25 mouse cellular contexts compared by ENCODE assay signal in the genomic region with DNA sequence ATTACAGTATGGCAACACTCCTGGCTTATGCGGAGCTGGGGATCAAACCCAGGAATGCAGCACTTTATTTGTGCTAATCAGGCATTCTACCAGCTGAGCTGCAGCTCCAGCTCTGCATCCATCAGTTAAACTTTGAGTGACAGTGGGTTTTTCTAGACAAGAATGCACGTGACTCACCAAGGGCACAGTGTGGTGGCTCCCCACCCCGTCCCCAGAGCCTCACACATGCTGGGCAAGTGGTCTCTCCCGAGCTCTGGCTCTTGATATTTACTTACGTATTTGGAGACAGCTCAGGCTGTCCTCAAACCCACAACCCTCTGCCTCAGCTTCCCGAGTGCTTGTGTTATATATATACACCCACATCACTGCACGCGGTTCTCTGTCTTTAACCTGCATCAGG.
DNase-seq lines count a peak whose midpoint lies in the region; ATAC-seq and TF ChIP-seq lines count a peak whose summit lies in the region.
"Had no signal": no experiment of that assay in that cellular context is flagged by ENCODE, and none has a peak within 500 bp of the region (broad histone marks: within the 10 kb centered on the region; RNA-seq: fewer than 3 reads in every experiment).

No protein-coding gene starts in this region.

- TF ChIP-seq EP300 in heart, postnatal 0 days (IDR thresholded peaks at IDR 0.05; ENCODE audit: low read depth), result no peak
- no peak for TF ChIP-seq EP300 in stomach, postnatal 0 days (optimal IDR thresholded peaks at IDR 0.05)

- no peak for TF ChIP-seq CTCF in heart, postnatal 0 days (IDR thresholded peaks at IDR 0.05; ENCODE audit: low read depth)
- TF ChIP-seq CTCF in stomach, postnatal 0 days (IDR thresholded peaks at IDR 0.05; ENCODE audit: low read depth), result no peak
- TF ChIP-seq CTCF in olfactory bulb, adult 2 months (IDR thresholded peaks at IDR 0.05; ENCODE audit: insufficient read depth, low read depth, low read length), result no peak

- H3K36me3 ChIP-seq in embryonic facial prominence, embryonic 14.5 days (ENCODE audit: control insufficient read depth, insufficient read depth, low read length), result no peaks in the 10 kb centered on the region
- H3K36me3 ChIP-seq in embryonic facial prominence, embryonic 10.5 days (replicated peaks), result no peaks in the 10 kb centered on the region
- no peaks in the 10 kb centered on the region for H3K36me3 ChIP-seq in heart, postnatal 0 days (replicated peaks; ENCODE audit: control insufficient read depth, insufficient read depth, low read length)
- H3K36me3 ChIP-seq in heart, embryonic 10.5 days, result no peaks in the 10 kb centered on the region
- no peaks in the 10 kb centered on the region for H3K36me3 ChIP-seq in stomach, embryonic 16.5 days (ENCODE audit: control insufficient read depth, insufficient read depth, low read length)
- no peaks in the 10 kb centered on the region for H3K36me3 ChIP-seq in stomach, postnatal 0 days (ENCODE audit: control insufficient read depth, insufficient read depth, low read length)
- H3K36me3 ChIP-seq in forebrain, embryonic 11.5 days (ENCODE audit: control insufficient read depth, insufficient read depth, low read length), result no peaks in the 10 kb centered on the region
- H3K36me3 ChIP-seq: embryonic facial prominence, embryonic 12.5 days; forebrain, embryonic 15.5 days; hindbrain, embryonic 13.5 days; limb, embryonic 10.5 days; liver, embryonic 15.5 days; midbrain, embryonic 13.5 days had no signal

- ATAC-seq in embryonic facial prominence, embryonic 14.5 days (ENCODE audit: low read depth), result no peak
- no peak for ATAC-seq in heart, postnatal 0 days (ENCODE audit: insufficient read depth, low read depth)
- no peak for ATAC-seq in stomach, embryonic 16.5 days (ENCODE audit: insufficient read depth, low FRiP score)
- no peak for ATAC-seq in stomach, postnatal 0 days (ENCODE audit: low FRiP score, low TSS enrichment)
- ATAC-seq in forebrain, embryonic 11.5 days (replicated peaks; ENCODE audit: low FRiP score), result no peak
- ATAC-seq: inflammation-experienced regulatory T-cells, adult 6 months; midbrain, embryonic 13.5 days had no signal

- H3K9me3 ChIP-seq in embryonic facial prominence, embryonic 14.5 days (ENCODE audit: control insufficient read depth, low read length), result no peaks in the 10 kb centered on the region
- H3K9me3 ChIP-seq in embryonic facial prominence, embryonic 10.5 days, result no peaks in the 10 kb centered on the region
- no peaks in the 10 kb centered on the region for H3K9me3 ChIP-seq in heart, postnatal 0 days (replicated peaks; ENCODE audit: control insufficient read depth, low read length)
- H3K9me3 ChIP-seq in heart, embryonic 10.5 days, result no peaks in the 10 kb centered on the region
- no peaks in the 10 kb centered on the region for H3K9me3 ChIP-seq in stomach, embryonic 16.5 days (replicated peaks; ENCODE audit: control insufficient read depth, low read length)
- H3K9me3 ChIP-seq in stomach, postnatal 0 days (ENCODE audit: control insufficient read depth, low read length), result no peaks in the 10 kb centered on the region
- no peaks in the 10 kb centered on the region for H3K9me3 ChIP-seq in forebrain, embryonic 11.5 days (ENCODE audit: control insufficient read depth, low read length)
- H3K9me3 ChIP-seq: embryonic facial prominence, embryonic 12.5 days; forebrain, embryonic 15.5 days; hindbrain, embryonic 13.5 days; limb, embryonic 10.5 days; liver, embryonic 15.5 days; midbrain, embryonic 13.5 days had no signal

- H3K4me1 ChIP-seq in embryonic facial prominence, embryonic 14.5 days (ENCODE audit: control insufficient read depth, insufficient read depth, low read length), result peaks cover 13% of the 10 kb centered on the region; the same call in 1 of the 2 replicates
- H3K4me1 ChIP-seq in embryonic facial prominence, embryonic 10.5 days, result peaks cover 16% of the 10 kb centered on the region
- H3K4me1 ChIP-seq in heart, postnatal 0 days (ENCODE audit: control insufficient read depth, insufficient read depth), result peaks cover 13% of the 10 kb centered on the region
- peaks cover 18% of the 10 kb centered on the region for H3K4me1 ChIP-seq in heart, embryonic 10.5 days
- H3K4me1 ChIP-seq in stomach, embryonic 16.5 days (ENCODE audit: control insufficient read depth, insufficient read depth, low read length), result peaks cover 9% of the 10 kb centered on the region; the same call in 1 of the 2 replicates
- peaks cover 9% of the 10 kb centered on the region; the same call in 1 of the 2 replicates for H3K4me1 ChIP-seq in stomach, postnatal 0 days (replicated peaks; ENCODE audit: control insufficient read depth, insufficient read depth)
- peaks cover 48% of the 10 kb centered on the region for H3K4me1 ChIP-seq in olfactory bulb, adult 2 months (ENCODE audit: control insufficient read depth, insufficient read depth, low read length)
- no peaks in the 10 kb centered on the region for H3K4me1 ChIP-seq in forebrain, embryonic 11.5 days (replicated peaks; ENCODE audit: control insufficient read depth, insufficient read depth, low read length)
- H3K4me1 ChIP-seq: liver, embryonic 15.5 days had no signal

- H3K27ac ChIP-seq in embryonic facial prominence, embryonic 14.5 days (replicated peaks; ENCODE audit: low read depth, low read length), result peak overlapping the region; percentile 59; the same call in 1 of the 2 replicates
- H3K27ac ChIP-seq in embryonic facial prominence, embryonic 10.5 days (replicated peaks), result no peak overlapping the region
- peak overlapping the region; percentile 88; the same call in 1 of the 2 replicates for H3K27ac ChIP-seq in heart, postnatal 0 days (ENCODE audit: low read depth)
- no peak overlapping the region for H3K27ac ChIP-seq in heart, embryonic 10.5 days
- peak overlapping the region; percentile 73; the same call in 1 of the 2 replicates for H3K27ac ChIP-seq in stomach, embryonic 16.5 days (ENCODE audit: low read length)
- H3K27ac ChIP-seq in stomach, postnatal 0 days (replicated peaks), result no peak overlapping the region
- peak overlapping the region; percentile 83 for H3K27ac ChIP-seq in olfactory bulb, adult 2 months (ENCODE audit: insufficient read depth, low read depth, low read length)
- no peak overlapping the region for H3K27ac ChIP-seq in forebrain, embryonic 11.5 days (ENCODE audit: low read depth, low read length)
- H3K27ac ChIP-seq: embryonic facial prominence, embryonic 12.5 days; forebrain, embryonic 15.5 days; hindbrain, embryonic 13.5 days; kidney, postnatal 0 days; limb, embryonic 10.5 days; liver, embryonic 15.5 days; midbrain, embryonic 13.5 days had no signal

- H3K4me2 ChIP-seq in embryonic facial prominence, embryonic 14.5 days (ENCODE audit: low read depth, low read length), result no peak overlapping the region
- H3K4me2 ChIP-seq in heart, postnatal 0 days (ENCODE audit: low read depth, low read length), result no peak overlapping the region
- no peak overlapping the region for H3K4me2 ChIP-seq in stomach, embryonic 16.5 days (ENCODE audit: low read depth, low read length)
- H3K4me2 ChIP-seq in stomach, postnatal 0 days (replicated peaks; ENCODE audit: low read depth), result no peak overlapping the region
- H3K4me2 ChIP-seq in forebrain, embryonic 11.5 days (ENCODE audit: low read depth, low read length, severe bottlenecking), result no peak overlapping the region
- H3K4me2 ChIP-seq: embryonic facial prominence, embryonic 12.5 days; forebrain, embryonic 15.5 days; hindbrain, embryonic 13.5 days; liver, embryonic 15.5 days; midbrain, embryonic 13.5 days had no signal

- 58% methylated on average over 8 of the region's 8 CpGs for WGBS in embryonic facial prominence, embryonic 14.5 days
- WGBS in embryonic facial prominence, embryonic 10.5 days, result 70% methylated on average over 8 of the region's 8 CpGs
- WGBS in heart, postnatal 0 days, result 53% methylated on average over 8 of the region's 8 CpGs
- WGBS in heart, embryonic 10.5 days, result 52% methylated on average over 8 of the region's 8 CpGs
- 56% methylated on average over 8 of the region's 8 CpGs for WGBS in stomach, embryonic 16.5 days
- WGBS in stomach, postnatal 0 days, result 59% methylated on average over 8 of the region's 8 CpGs
- 48% methylated on average over 8 of the region's 8 CpGs for WGBS in olfactory bulb, adult 2 months
- WGBS in forebrain, embryonic 11.5 days, result 68% methylated on average over 8 of the region's 8 CpGs

- DNase-seq in embryonic facial prominence, embryonic 14.5 days (ENCODE audit: low spot score), result no peak
- DNase-seq in embryonic facial prominence, embryonic 10.5 days (ENCODE audit: low spot score), result no peak
- DNase-seq in heart, postnatal 0 days (ENCODE audit: low spot score), result no peak
- no peak for DNase-seq in heart, embryonic 10.5 days (ENCODE audit: low spot score)
- DNase-seq in stomach, postnatal 0 days (ENCODE audit: low spot score), result no peak
- no peak for DNase-seq in forebrain, embryonic 11.5 days (ENCODE audit: low spot score)
- DNase-seq: B cell, adult 2 months; cerebellum, adult 11-12 months; cerebellum, postnatal 10 days; gastrocnemius, postnatal 14 days; kidney, adult 18-20 months; liver; right cerebral cortex, postnatal 14 days; thymus, postnatal 25 days had no signal

- H3K4me3 ChIP-seq in embryonic facial prominence, embryonic 14.5 days (ENCODE audit: low read depth, low read length), result no peak overlapping the region
- no peak overlapping the region for H3K4me3 ChIP-seq in embryonic facial prominence, embryonic 10.5 days
- no peak overlapping the region for H3K4me3 ChIP-seq in heart, postnatal 0 days (ENCODE audit: low read depth, low read length)
- H3K4me3 ChIP-seq in heart, embryonic 10.5 days, result no peak overlapping the region
- no peak overlapping the region for H3K4me3 ChIP-seq in stomach, embryonic 16.5 days (replicated peaks; ENCODE audit: low read length)
- no peak overlapping the region for H3K4me3 ChIP-seq in stomach, postnatal 0 days (ENCODE audit: low read depth, low read length)
- no peak overlapping the region for H3K4me3 ChIP-seq in olfactory bulb, adult 2 months (ENCODE audit: insufficient read depth, low read depth, low read length)
- H3K4me3 ChIP-seq in forebrain, embryonic 11.5 days (ENCODE audit: low read depth, low read length), result no peak overlapping the region
- H3K4me3 ChIP-seq: embryonic facial prominence, embryonic 12.5 days; forebrain, embryonic 15.5 days; hindbrain, embryonic 13.5 days; limb, embryonic 10.5 days; liver, embryonic 15.5 days; megakaryocyte, embryonic 14.5 days; midbrain, embryonic 13.5 days had no signal

- TF ChIP-seq POLR2A in olfactory bulb, adult 2 months (IDR thresholded peaks at IDR 0.05; ENCODE audit: insufficient read depth, low read depth, low read length), result no peak

- no peak overlapping the region for H3K9ac ChIP-seq in embryonic facial prominence, embryonic 14.5 days (ENCODE audit: low read depth, low read length)
- no peak overlapping the region for H3K9ac ChIP-seq in heart, postnatal 0 days (replicated peaks; ENCODE audit: low read depth, low read length)
- no peak overlapping the region for H3K9ac ChIP-seq in stomach, embryonic 16.5 days (ENCODE audit: low read length)
- H3K9ac ChIP-seq in stomach, postnatal 0 days (ENCODE audit: low read length), result no peak overlapping the region
- no peak overlapping the region for H3K9ac ChIP-seq in forebrain, embryonic 11.5 days (ENCODE audit: low read length)
- H3K9ac ChIP-seq: embryonic facial prominence, embryonic 12.5 days; forebrain, embryonic 15.5 days; hindbrain, embryonic 13.5 days; liver, embryonic 15.5 days; midbrain, embryonic 13.5 days had no signal

- no peaks in the 10 kb centered on the region for H3K27me3 ChIP-seq in embryonic facial prominence, embryonic 14.5 days (replicated peaks; ENCODE audit: control insufficient read depth, insufficient read depth, low read length)
- H3K27me3 ChIP-seq in embryonic facial prominence, embryonic 10.5 days (replicated peaks; ENCODE audit: low read depth, poor library complexity, severe bottlenecking), result no peaks in the 10 kb centered on the region
- H3K27me3 ChIP-seq in heart, postnatal 0 days (ENCODE audit: control insufficient read depth, insufficient read depth, low read length), result no peaks in the 10 kb centered on the region
- no peaks in the 10 kb centered on the region for H3K27me3 ChIP-seq in heart, embryonic 10.5 days (ENCODE audit: insufficient read depth, poor library complexity, severe bottlenecking)
- H3K27me3 ChIP-seq in stomach, embryonic 16.5 days (ENCODE audit: control insufficient read depth, insufficient read depth, low read length), result no peaks in the 10 kb centered on the region
- no peaks in the 10 kb centered on the region for H3K27me3 ChIP-seq in stomach, postnatal 0 days (ENCODE audit: control insufficient read depth, insufficient read depth, low read length)
- no peaks in the 10 kb centered on the region for H3K27me3 ChIP-seq in forebrain, embryonic 11.5 days (ENCODE audit: control insufficient read depth, insufficient read depth, low read length)
- H3K27me3 ChIP-seq: embryonic facial prominence, embryonic 12.5 days; forebrain, embryonic 15.5 days; hindbrain, embryonic 13.5 days; liver, embryonic 15.5 days; midbrain, embryonic 13.5 days had no signal

Comparison
In these comparisons a context has a peak if more than half of its experiments do, and no peak if none do; other contexts are left out.
1. H3K27ac ChIP-seq: peak in embryonic facial prominence, embryonic 14.5 days (single experiment), heart, postnatal 0 days (single experiment), stomach, embryonic 16.5 days (single experiment) and olfactory bulb, adult 2 months (single experiment); none in embryonic facial prominence, embryonic 10.5 days (single experiment), heart, embryonic 10.5 days (single experiment), stomach, postnatal 0 days (single experiment) and forebrain, embryonic 11.5 days (single experiment).